Mouse (Mus musculus) ES-Bruce4 (cell line): ENCODE results near the gene Ugt1a5. TPM values are rescaled to one million over a fixed set of nuclear protein-coding genes. Genes with fewer than 3 reads are reported as not detected.

Source experiments
- H3K27ac ChIP-seq: 2 replicates; pipeline ENCODE4 v1.5.1; 2012; ENCODE audit warnings: low read length, inconsistent platforms; ENCODE audit not compliant: insufficient read depth
- H3K27me3 ChIP-seq: 2 replicates; pipeline ENCODE4 v1.6.1; 2012; ENCODE audit warnings: mild to moderate bottlenecking, low read length, inconsistent platforms; ENCODE audit not compliant: control insufficient read depth, poor library complexity, insufficient read depth, severe bottlenecking
- H3K36me3 ChIP-seq: 2 replicates; pipeline ENCODE4 v1.6.1; 2012; ENCODE audit warnings: inconsistent platforms, mild to moderate bottlenecking, low read length, moderate library complexity; ENCODE audit not compliant: control insufficient read depth, poor library complexity, insufficient read depth, severe bottlenecking
- H3K4me1 ChIP-seq: one replicate; pipeline ENCODE4 v1.8.1; 2011; ENCODE audit warnings: low read length; ENCODE audit not compliant: control insufficient read depth, insufficient read depth
- H3K4me3 ChIP-seq: 2 replicates; pipeline ENCODE4 v1.5.1; 2011; ENCODE audit warnings: low read depth, mild to moderate bottlenecking, low read length
- H3K9ac ChIP-seq: 2 replicates; pipeline ENCODE4 v1.6.1; 2012; ENCODE audit warnings: low read depth, mild to moderate bottlenecking, inconsistent platforms; ENCODE audit not compliant: poor library complexity, severe bottlenecking
- H3K9me3 ChIP-seq: replicated peaks from 2 replicates; pipeline ENCODE4 v1.6.1; 2012; ENCODE audit warnings: mild to moderate bottlenecking, low read length, inconsistent platforms; ENCODE audit not compliant: control insufficient read depth, poor library complexity, insufficient read depth, severe bottlenecking
- CTCF ChIP-seq: IDR thresholded peaks from one replicate; pipeline ENCODE4 v1.8.1; 2011; ENCODE audit warnings: low read depth, low read length
- EP300 ChIP-seq: IDR thresholded peaks from 2 replicates; pipeline ENCODE4 v1.6.1; 2011; ENCODE audit warnings: low read depth, low read length; ENCODE audit not compliant: insufficient read depth
- POLR2A ChIP-seq: IDR thresholded peaks from one replicate; pipeline ENCODE4 v1.8.1; 2011; ENCODE audit warnings: low read length; ENCODE audit not compliant: insufficient read depth
- polyA plus RNA-seq: library from polyadenylated mRNA; stranded (reverse); fragments of >200 nt; gene quantifications from 2 replicates; pipeline ENCODE4 v1.2.4, GENCODE M21; 2011; ENCODE audit warnings: low read depth; ENCODE audit not compliant: missing spikeins, insufficient read depth, insufficient read length

The Ugt1a5 gene
- polyA plus RNA-seq, 1 experiment, result not detected

DNA sequence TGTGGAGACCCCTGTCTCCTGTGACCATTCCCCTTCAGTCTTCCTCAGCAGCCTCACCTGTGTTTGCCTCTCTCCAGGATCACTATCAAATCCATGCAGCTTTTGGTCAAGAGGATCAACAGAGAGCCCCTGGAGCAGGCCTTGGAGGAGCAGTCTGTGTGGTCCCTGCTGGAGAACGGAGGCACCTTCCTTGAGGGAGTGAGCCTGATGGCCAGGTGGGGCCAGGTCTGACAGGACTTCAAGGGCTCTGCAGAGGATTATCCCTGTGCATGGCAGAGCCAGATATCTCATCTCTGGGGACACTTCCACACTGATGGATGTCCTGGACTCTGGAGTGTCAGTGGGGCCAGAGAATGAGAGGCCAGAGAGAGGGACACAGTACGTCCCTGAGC, 89.7 kb downstream of the Ugt1a5 start:
- Histone ChIP-seq H3K9ac (no peak overlapping the region), H3K4me3 (no peak overlapping the region), H3K9me3 (no peaks in the 10 kb centered on the region), H3K27ac (no peak overlapping the region), H3K36me3 (no peaks in the 10 kb centered on the region), H3K27me3 (no peaks in the 10 kb centered on the region), H3K4me1 (no peaks in the 10 kb centered on the region)
- TF ChIP-seq EP300, result no peak
- no peak for TF ChIP-seq CTCF
- no peak for TF ChIP-seq POLR2A

DNA sequence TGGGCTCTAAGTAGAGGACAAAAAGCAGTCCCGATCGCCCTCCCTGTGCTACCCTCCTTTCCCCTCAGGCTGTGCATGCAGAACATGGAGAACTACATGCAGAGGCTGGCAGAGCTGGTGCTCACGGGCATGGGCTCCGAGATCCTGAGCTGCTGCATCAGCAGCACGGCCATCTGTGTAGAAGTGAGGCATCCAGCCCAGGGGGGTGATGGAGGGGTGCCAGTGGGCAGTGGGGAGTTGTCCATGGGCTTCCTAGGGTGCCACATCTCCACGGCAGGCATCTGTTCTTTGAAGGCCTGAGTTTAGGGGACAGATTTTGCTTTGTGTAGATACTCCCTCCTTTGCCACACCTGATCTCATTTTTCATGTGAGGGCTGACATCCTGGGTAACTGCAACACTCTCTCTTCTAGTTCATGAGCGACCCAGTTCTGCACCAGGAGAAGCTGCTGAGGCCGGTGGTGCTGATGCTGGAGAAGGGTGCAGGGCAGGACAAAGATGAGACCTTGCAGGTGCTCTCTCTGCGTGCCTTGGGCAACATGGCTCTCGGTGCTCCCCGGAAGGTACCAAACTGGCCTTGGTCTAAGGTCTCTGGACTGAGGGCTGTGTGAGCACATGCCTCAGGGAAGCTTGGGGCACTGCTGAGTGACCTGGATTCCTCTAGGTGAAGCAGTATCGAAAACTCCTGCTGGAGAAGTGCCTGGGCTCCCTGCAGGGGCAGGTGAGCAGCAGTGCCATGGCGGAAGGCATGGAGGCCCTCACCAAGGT, 90.4 kb downstream of the Ugt1a5 start:
- H3K27me3 ChIP-seq, result no peaks in the 10 kb centered on the region
- H3K4me1 ChIP-seq, result no peaks in the 10 kb centered on the region
- TF ChIP-seq EP300 (no peak), POLR2A (no peak)
- H3K9me3 ChIP-seq, result no peaks in the 10 kb centered on the region
- H3K36me3 ChIP-seq, result no peaks in the 10 kb centered on the region
- no peak overlapping the region for H3K4me3 ChIP-seq
- H3K27ac ChIP-seq, result no peak overlapping the region
- no peak overlapping the region for H3K9ac ChIP-seq

GRCm38 (mm10) chr1:88256886-88257663, 91.3 kb downstream of the Ugt1a5 start:
- TF ChIP-seq EP300 (no peak), CTCF (no peak), POLR2A (no peak)
- Histone ChIP-seq H3K9me3 (no peaks in the 10 kb centered on the region), H3K36me3 (no peaks in the 10 kb centered on the region), H3K4me3 (no peak overlapping the region), H3K27me3 (no peaks in the 10 kb centered on the region), H3K27ac (no peak overlapping the region), H3K9ac (no peak overlapping the region), H3K4me1 (no peaks in the 10 kb centered on the region)

DNA sequence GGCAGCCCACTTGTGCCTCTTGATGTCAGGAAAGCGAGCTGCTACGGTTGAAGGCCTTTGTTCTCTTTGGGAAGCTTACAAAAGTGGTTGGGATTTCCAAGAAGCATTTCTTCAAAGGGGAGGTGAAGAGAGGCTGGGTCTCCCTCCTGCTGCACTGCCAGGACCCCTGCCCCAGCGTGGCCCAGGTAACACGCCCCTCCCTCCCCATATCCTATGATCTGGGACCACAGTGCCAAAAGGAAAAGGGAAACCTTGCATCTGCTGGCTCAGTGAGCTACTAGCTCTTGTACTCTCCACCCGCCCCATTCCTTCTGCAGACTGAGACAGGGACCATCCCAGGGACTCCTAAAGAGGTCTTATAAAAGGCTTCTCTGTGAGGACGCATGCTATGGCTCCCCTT, 91.9 kb downstream of the Ugt1a5 start:
- Histone ChIP-seq H3K27me3 (no peaks in the 10 kb centered on the region), H3K36me3 (peaks cover 3% of the 10 kb centered on the region; the same call in 1 of the 2 replicates), H3K9me3 (no peaks in the 10 kb centered on the region), H3K27ac (no peak overlapping the region), H3K4me3 (no peak overlapping the region), H3K9ac (no peak overlapping the region), H3K4me1 (no peaks in the 10 kb centered on the region)
- TF ChIP-seq CTCF, result no peak
- no peak for TF ChIP-seq EP300
- TF ChIP-seq POLR2A, result no peak

DNA sequence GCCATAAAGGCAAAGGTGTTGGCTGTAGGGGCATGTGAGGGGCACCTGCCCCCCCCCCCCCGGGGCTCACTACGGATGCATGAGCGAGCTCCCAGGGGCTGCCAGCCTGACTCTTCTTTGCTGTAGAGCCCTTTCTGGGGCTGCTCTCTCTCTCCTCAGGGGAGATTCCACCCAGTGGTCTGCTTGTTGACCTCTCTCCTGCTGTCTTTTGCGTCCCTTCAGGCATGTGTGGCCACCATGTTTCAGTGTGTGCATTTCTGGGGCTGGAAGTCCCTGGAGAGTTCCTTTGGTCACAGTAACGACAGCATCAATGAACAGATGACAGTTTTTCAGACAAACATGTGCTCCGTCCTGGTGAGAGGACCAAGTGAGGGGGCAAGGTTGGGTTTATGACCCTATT, 92.5 kb downstream of the Ugt1a5 start:
- Histone ChIP-seq H3K9me3 (no peaks in the 10 kb centered on the region), H3K27ac (no peak overlapping the region), H3K4me3 (no peak overlapping the region), H3K9ac (no peak overlapping the region), H3K36me3 (peaks cover 10% of the 10 kb centered on the region), H3K27me3 (no peaks in the 10 kb centered on the region), H3K4me1 (no peaks in the 10 kb centered on the region)
- TF ChIP-seq POLR2A (no peak), EP300 (no peak), CTCF (no peak)
